In genomic region chr6:65510051-65510669, GRCm38 (mm10) we compare ENCODE assay signal across 9 mouse cellular contexts. TPM values are rescaled to one million over a fixed set of nuclear protein-coding genes. Genes with fewer than 3 reads are reported as not detected.
DNase-seq lines count a peak whose midpoint lies in the region; ATAC-seq and TF ChIP-seq lines count a peak whose summit lies in the region.
"Had no signal": no experiment of that assay in that cellular context is flagged by ENCODE, and none has a peak within 500 bp of the region (broad histone marks: within the 10 kb centered on the region; RNA-seq: fewer than 3 reads in every experiment).

No protein-coding gene starts in this region.

- no peak overlapping the region for H3K4me3 ChIP-seq in embryonic facial prominence, embryonic 10.5 days
- H3K4me3 ChIP-seq in lung, embryonic 14.5 days (ENCODE audit: low read depth, low read length), result no peak overlapping the region
- H3K4me3 ChIP-seq: heart, embryonic 15.5 days had no signal

- intact Hi-C loops in heart, postnatal 36 days (cut with DNase I), result loop anchor here (1.0 to 5.0 kb wide), 3 partner anchors 59 to 1023 kb away; no protein-coding TSS in a partner anchor

- ATAC-seq in CD4-positive, CD25-positive, alpha-beta regulatory T cell, adult 4 months, result peak; percentile 99
- ATAC-seq in lung, embryonic 14.5 days (ENCODE audit: insufficient read depth), result peak; percentile 82

- H3K9me3 ChIP-seq in embryonic facial prominence, embryonic 10.5 days, result no peaks in the 10 kb centered on the region
- no peaks in the 10 kb centered on the region for H3K9me3 ChIP-seq in lung, embryonic 14.5 days (ENCODE audit: low read depth, low read length)
- H3K9me3 ChIP-seq: heart, embryonic 15.5 days had no signal

- H3K4me2 ChIP-seq in lung, embryonic 14.5 days, result no peak overlapping the region
- H3K4me2 ChIP-seq: heart, embryonic 15.5 days had no signal

- 47% methylated on average over 4 of the region's 4 CpGs for WGBS in embryonic facial prominence, embryonic 10.5 days
- 41% methylated on average over 4 of the region's 4 CpGs for WGBS in lung, embryonic 14.5 days

- no peaks in the 10 kb centered on the region for H3K27me3 ChIP-seq in embryonic facial prominence, embryonic 10.5 days (replicated peaks; ENCODE audit: low read depth, poor library complexity, severe bottlenecking)
- no peaks in the 10 kb centered on the region for H3K27me3 ChIP-seq in lung, embryonic 14.5 days (ENCODE audit: insufficient read depth, low read length)
- H3K27me3 ChIP-seq: heart, embryonic 15.5 days had no signal

- H3K36me3 ChIP-seq in embryonic facial prominence, embryonic 10.5 days (replicated peaks), result no peaks in the 10 kb centered on the region
- no peaks in the 10 kb centered on the region for H3K36me3 ChIP-seq in lung, embryonic 14.5 days (ENCODE audit: insufficient read depth)
- H3K36me3 ChIP-seq: heart, embryonic 15.5 days had no signal

- peak; percentile 97 for TF ChIP-seq CTCF in lung, embryonic 14.5 days (IDR thresholded peaks at IDR 0.05; ENCODE audit: low read depth)

- H3K27ac ChIP-seq in embryonic facial prominence, embryonic 10.5 days (replicated peaks), result no peak overlapping the region
- no peak overlapping the region for H3K27ac ChIP-seq in lung, embryonic 14.5 days (ENCODE audit: low read depth)
- H3K27ac ChIP-seq: heart, embryonic 15.5 days had no signal

- H3K4me1 ChIP-seq in embryonic facial prominence, embryonic 10.5 days, result no peaks in the 10 kb centered on the region
- H3K4me1 ChIP-seq in lung, embryonic 14.5 days (ENCODE audit: insufficient read depth), result no peaks in the 10 kb centered on the region
- H3K4me1 ChIP-seq: heart, embryonic 15.5 days had no signal

- DNase-seq in adrenal gland, postnatal 10 days, result peak; percentile 76
- peak; percentile 74 for DNase-seq in embryonic facial prominence, embryonic 10.5 days (ENCODE audit: low spot score)
- DNase-seq in heart, postnatal 36 days, result peak; percentile 63 to 76
- peak; percentile 76 for DNase-seq in layer of hippocampus, adult 11-12 months (ENCODE audit: low spot score)
- DNase-seq in lung, embryonic 14.5 days, result peak; percentile 92
- DNase-seq in ovary, postnatal 10 days (ENCODE audit: low spot score), result peak; percentile 31
- DNase-seq in thymus, postnatal 14 days, result peak; percentile 76

- H3K9ac ChIP-seq in lung, embryonic 14.5 days, result no peak overlapping the region
- H3K9ac ChIP-seq: heart, embryonic 15.5 days had no signal

RNA-seq across cellular contexts. Expression of gene Tnip3, which starts 15.0 kb away (rescaled TPM):
- 1 to 10 TPM; 6.6 to 6.8 TPM for polyA plus RNA-seq in CD4-positive, CD25-positive, alpha-beta regulatory T cell, adult 4 months (2017; shearing (Covaris generic))
- total RNA-seq in adrenal gland, postnatal 10 days (2021), result under 1 TPM; 0.09 to 0.61 TPM
- not detected in 2 replicates for polyA plus RNA-seq in embryonic facial prominence, embryonic 10.5 days (2016; fragmentation: Nextera tagmentation; extraction: Ambion mirVana)
- 1 to 10 TPM; 1.6 to 1.7 TPM for total RNA-seq in heart, postnatal 36 days (2021)
- polyA plus RNA-seq in lung, embryonic 14.5 days (2014; fragmentation: Nextera tagmentation; extraction: Ambion mirVana), result 1.0 and 1.1 TPM in 2 replicates

Comparison
In these comparisons a context has a peak if more than half of its experiments do, and no peak if none do; other contexts are left out.
1. DNase-seq: peak in every context shown above with its lines; median percentile 92 in lung, embryonic 14.5 days; 76 in adrenal gland, postnatal 10 days; 76 in layer of hippocampus, adult 11-12 months; 76 in thymus, postnatal 14 days; 74 in embryonic facial prominence, embryonic 10.5 days; 70 in heart, postnatal 36 days; 31 in ovary, postnatal 10 days.